Mouse (Mus musculus) cerebellum, adult 2 months (tissue): Measurements from ENCODE around the gene Oas1f. TPM values are rescaled to one million over a fixed set of nuclear protein-coding genes. Genes with fewer than 3 reads are reported as not detected.
"Not testable (repeated sequence)": the region's sequence is repeated elsewhere in the genome, so short reads cannot be mapped to it uniquely, and the experiment has no call there.

Source experiments
- DNase-seq, 2 experiments: peaks; one replicate each; pipeline ENCODE4 v3.0.0; 2021
- H3K27ac ChIP-seq: fragments of 200-500 bp; 2 replicates; pipeline ENCODE4 v1.5.1; 2012; ENCODE audit warnings: low read length, control low read depth, inconsistent platforms; ENCODE audit not compliant: insufficient read depth
- H3K27me3 ChIP-seq: fragments of 200-500 bp; 2 replicates; pipeline ENCODE4 v1.6.1; 2012; ENCODE audit warnings: inconsistent platforms, mild to moderate bottlenecking, low read length, moderate library complexity; ENCODE audit not compliant: control insufficient read depth, insufficient read depth
- H3K4me1 ChIP-seq: fragments of 200-500 bp; 2 replicates; pipeline ENCODE4 v1.6.1; 2011; ENCODE audit warnings: low read length; ENCODE audit not compliant: control insufficient read depth, insufficient read depth
- H3K4me3 ChIP-seq: fragments of 200-500 bp; replicated peaks from 2 replicates; pipeline ENCODE3; 2011; ENCODE audit warnings: mild to moderate bottlenecking, low read depth, low read length, control low read depth; ENCODE audit not compliant: insufficient read depth
- CTCF ChIP-seq: fragments of 200-500 bp; IDR thresholded peaks from 2 replicates; pipeline ENCODE4 v1.5.1; 2011; ENCODE audit warnings: low read depth, mild to moderate bottlenecking, control low read depth, low read length, moderate library complexity, borderline replicate concordance; ENCODE audit not compliant: insufficient read depth
- POLR2A ChIP-seq: fragments of 200-500 bp; IDR thresholded peaks from 2 replicates; pipeline ENCODE4 v1.6.1; 2011; ENCODE audit warnings: low read length, control low read depth, borderline replicate concordance; ENCODE audit not compliant: insufficient read depth
- WGBS: fragments of 180-500 bp; shearing (Covaris S2); methylation state at CpG from one replicate; pipeline ENCODE4 v1.1.7; 2018; 5-methylcytosine and 5-hydroxymethylcytosine counted together
- polyA plus RNA-seq: library from polyadenylated mRNA; depleted of rRNA; stranded (reverse); fragments of >200 nt; gene quantifications from 2 replicates; pipeline ENCODE4 v1.2.3, GENCODE M21; 2012

Gene Oas1f
- polyA plus RNA-seq, 1 experiment = not detected

DNA sequence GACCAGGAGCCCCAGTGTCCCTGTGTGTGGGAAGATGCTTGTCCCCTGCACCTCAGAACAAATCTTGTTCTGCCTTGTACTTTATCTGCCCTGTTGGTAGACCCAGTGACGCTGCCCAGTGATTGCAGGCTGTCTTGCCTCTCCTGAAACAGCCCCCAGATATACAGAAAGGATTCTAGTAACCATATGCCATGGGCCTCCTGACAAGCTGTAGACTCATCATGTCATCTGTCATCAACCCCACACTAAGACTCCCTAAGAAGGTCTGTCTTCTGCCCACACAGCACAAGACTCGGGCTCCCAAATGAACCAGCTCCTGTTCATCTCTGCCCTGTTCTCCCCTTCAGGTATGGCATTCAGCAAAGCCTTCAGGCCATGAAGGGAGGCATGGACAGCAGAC, 12.1 kb downstream of the Oas1f start:
- Histone ChIP-seq H3K4me3 (no peak overlapping the region), H3K27me3 (no peaks in the 10 kb centered on the region), H3K4me1 (peaks cover 3% of the 10 kb centered on the region; the same call in 1 of the 2 replicates), H3K27ac (no peak overlapping the region)
- 73% methylated on average over 2 of the region's 2 CpGs for WGBS
- no peak for TF ChIP-seq CTCF
- TF ChIP-seq POLR2A = no peak
- DNase-seq = peak in 1 of 2 experiments; percentile 15

DNA sequence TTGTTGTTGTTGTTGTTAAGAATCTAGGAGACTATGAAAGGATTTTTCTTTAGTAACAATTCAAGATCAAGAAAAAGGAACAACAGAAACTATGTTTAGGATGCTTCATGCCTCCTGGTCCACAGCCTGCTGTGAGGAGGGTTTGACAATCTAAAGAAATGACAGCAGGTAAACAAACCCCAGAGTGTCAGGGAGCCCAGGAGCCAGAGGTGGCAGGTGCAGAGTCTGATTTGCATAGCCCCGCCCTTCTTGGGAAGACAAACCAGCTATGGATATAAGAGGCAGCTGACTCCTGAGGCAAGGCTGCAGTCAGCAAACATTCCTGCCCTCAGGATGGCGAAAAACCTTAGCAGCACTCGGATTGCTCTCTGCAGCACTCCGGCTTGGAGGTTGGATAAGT, 14.0 kb downstream of the Oas1f start, which contains the start of gene Oas1h:
TSS of gene Oas1h (plus strand) at position 301 of the 400 bp plus-strand sequence.
- DNase-seq = no peak

DNA sequence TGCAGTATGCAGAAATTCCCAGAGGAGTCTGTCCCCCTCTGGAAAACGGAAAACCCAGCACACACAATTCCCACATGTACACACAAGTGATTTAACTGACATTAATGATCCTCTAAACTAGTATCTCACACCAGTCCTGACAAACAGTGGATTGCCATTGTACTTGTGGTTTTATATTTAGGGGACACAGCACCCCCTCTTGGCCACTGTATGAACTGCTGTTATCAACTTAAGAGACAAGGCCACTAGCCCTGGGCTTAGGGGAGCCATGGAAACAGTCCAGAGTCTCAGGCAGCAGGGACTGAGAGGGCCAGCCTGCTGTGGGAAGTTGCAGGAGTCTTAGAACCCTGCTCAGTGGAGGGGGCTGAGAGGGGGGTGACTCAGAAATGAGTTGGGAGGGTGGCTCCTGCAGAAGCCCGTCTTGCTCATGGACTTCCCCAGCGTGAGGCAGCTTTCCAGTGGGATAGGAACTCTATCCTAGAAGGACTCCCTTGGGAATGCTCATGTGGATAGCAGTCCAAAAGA, 18.2 kb downstream of the Oas1f start:
- WGBS = 56% methylated on average over 3 of the region's 3 CpGs

More for the DNA sequence above, 14.0 kb downstream of the Oas1f start, which contains the start of gene Oas1h:
- WGBS = 70% methylated on average over 4 of the region's 4 CpGs
- no peak within 1 kb of the TSS for H3K4me3 ChIP-seq
- no peaks in the 10 kb centered on the region for H3K27me3 ChIP-seq
- H3K27ac ChIP-seq = no peak within 1 kb of the TSS
- peaks cover 2% of the 10 kb centered on the region; the same call in 1 of the 2 replicates for H3K4me1 ChIP-seq
- TF ChIP-seq POLR2A (no peak), CTCF (no peak)

DNA sequence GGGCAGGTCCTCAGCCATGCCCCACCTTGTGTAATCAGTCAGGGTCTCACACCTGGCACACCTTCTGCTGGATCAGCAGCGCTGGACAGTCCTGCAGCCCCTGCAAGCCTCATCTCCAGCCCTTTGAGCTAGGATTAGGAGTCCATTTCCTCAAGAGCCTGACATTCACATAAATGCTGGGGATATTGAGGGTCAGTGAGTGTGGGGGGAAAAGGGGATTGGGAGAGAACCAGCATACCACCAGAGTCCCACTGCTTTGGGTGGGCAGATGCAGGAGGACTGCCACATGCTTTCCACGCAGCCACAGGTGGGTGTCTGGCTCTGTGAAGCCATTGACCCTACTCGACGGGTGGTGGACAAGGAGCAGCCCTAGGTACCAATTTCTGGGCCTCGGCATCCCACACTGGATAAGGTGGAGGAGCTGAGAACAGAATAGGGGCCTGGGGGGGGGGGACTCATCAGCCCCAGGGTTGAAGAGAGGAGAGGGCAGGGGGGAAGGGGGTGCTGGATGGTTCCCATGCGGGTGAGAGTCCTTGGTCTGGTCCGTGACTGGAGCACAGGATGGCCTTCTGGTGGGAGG, 22.4 kb downstream of the Oas1f start:
- TF ChIP-seq CTCF (no peak), POLR2A (no peak)
- Histone ChIP-seq H3K4me3 (no peak overlapping the region), H3K4me1 (peaks cover 9% of the 10 kb centered on the region), H3K27me3 (no peaks in the 10 kb centered on the region), H3K27ac (no peak overlapping the region)
- DNase-seq = no peak
- 86% methylated on average over 7 of the region's 7 CpGs for WGBS

More for the DNA sequence above, 18.2 kb downstream of the Oas1f start:
- DNase-seq = no peak
- Histone ChIP-seq H3K27ac (no peak overlapping the region), H3K4me3 (no peak overlapping the region), H3K4me1 (no peaks in the 10 kb centered on the region), H3K27me3 (no peaks in the 10 kb centered on the region)
- TF ChIP-seq POLR2A = no peak

DNA sequence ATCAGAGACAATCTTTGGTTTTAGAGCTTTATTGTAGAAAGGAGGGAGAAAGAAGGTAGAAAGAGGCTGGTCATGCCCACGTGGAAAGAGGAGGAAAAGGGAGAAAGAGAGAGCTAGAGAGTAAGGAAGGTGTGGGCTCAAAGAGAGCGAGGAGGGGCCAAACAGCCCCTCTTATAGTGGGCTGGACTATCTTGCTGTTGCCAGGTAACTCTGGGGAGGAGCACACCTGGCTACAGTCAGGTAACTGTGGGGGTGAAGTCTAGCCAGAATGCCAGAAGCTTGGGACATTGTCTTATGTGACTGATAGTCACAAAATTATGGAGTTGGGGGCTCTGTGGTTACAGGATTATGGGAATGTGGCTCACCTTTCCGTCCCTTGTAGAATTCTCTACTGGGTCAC, 22.9 kb downstream of the Oas1f start:
- no peak for TF ChIP-seq CTCF
- no peak for TF ChIP-seq POLR2A
- Histone ChIP-seq H3K4me3 (no peak overlapping the region), H3K27ac (no peak overlapping the region), H3K4me1 (peaks cover 14% of the 10 kb centered on the region), H3K27me3 (no peaks in the 10 kb centered on the region)
- 78% methylated on average over 3 of the region's 3 CpGs for WGBS
- DNase-seq = no peak

DNA sequence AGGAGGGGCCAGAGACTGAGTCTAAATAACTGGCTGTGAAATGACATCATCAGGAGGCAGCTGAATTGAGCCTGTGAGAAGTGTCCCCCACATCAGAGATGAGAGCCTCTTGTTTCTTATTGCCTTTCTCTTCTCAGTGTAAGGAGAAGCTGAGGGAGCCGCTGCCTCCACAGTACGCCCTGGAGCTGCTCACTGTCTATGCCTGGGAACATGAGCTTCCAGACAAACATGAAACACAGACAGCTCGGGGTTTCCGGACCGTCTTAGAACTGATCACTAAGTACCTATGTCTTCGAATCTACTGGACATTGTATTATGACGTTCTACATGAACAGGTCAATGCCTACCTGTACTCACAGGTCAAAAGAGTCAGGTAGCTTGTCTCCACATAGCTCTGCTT, 23.6 kb downstream of the Oas1f start:
- no peak for DNase-seq
- no peak overlapping the region for H3K4me3 ChIP-seq
- 93% methylated on average over 7 of the region's 7 CpGs for whole genome bisulfite sequencing
- TF ChIP-seq CTCF (no peak), POLR2A (no peak)
- no peak overlapping the region for H3K27ac ChIP-seq
- H3K4me1 ChIP-seq = peaks cover 17% of the 10 kb centered on the region
- H3K27me3 ChIP-seq = no peaks in the 10 kb centered on the region

DNA sequence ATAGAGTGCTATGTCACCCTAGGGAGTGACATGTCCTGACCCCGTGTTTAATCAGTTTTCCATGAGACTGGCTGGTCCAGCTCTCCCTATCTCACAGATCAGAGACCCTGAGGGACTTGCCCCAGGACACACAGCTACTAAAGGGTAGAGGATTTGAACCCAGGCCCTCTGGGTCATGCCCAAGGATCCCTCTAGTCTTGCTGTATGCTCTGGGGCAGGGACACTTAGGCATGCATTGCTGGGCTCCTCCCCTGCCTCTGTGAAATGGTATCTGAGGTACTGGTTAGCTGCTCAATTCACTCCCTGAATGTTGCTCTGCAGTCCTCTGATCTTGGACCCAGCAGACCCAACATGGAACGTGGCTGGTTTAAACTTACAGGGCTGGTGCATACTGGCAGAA, 24.3 kb downstream of the Oas1f start:
- DNase-seq = no peak
- H3K4me1 ChIP-seq = peaks cover 19% of the 10 kb centered on the region
- H3K4me3 ChIP-seq = no peak overlapping the region
- no peaks in the 10 kb centered on the region for H3K27me3 ChIP-seq
- 51% methylated on average over 2 of the region's 2 CpGs for WGBS
- TF ChIP-seq CTCF (no peak), POLR2A (no peak)
- no peak overlapping the region for H3K27ac ChIP-seq

DNA sequence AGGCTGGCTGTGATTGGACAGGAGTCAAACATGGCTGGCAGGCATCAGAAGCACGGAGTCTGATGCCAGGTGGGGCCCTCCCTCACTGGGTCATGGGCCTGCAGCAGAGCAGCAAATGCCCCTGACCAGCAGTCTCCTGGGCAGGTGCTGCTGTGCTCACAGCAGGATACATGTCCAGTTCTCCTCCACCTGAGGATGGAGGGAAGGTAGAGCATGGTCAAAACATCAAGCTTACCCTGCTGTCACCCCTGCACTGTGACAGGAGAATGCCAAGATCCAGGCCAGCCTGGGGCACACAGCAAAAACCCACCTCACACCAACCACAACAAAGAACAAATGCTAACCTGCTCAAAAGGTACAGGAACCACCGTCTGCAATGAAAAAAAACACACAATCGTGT, 29.7 kb downstream of the Oas1f start:
- 65% methylated on average over 2 of the region's 3 CpGs for WGBS
- peaks cover 22% of the 10 kb centered on the region for H3K4me1 ChIP-seq
- H3K27me3 ChIP-seq, H3K4me3 ChIP-seq, H3K27ac ChIP-seq: not testable (repeated sequence)
- DNase-seq = peak; percentile 31 to 34

DNA sequence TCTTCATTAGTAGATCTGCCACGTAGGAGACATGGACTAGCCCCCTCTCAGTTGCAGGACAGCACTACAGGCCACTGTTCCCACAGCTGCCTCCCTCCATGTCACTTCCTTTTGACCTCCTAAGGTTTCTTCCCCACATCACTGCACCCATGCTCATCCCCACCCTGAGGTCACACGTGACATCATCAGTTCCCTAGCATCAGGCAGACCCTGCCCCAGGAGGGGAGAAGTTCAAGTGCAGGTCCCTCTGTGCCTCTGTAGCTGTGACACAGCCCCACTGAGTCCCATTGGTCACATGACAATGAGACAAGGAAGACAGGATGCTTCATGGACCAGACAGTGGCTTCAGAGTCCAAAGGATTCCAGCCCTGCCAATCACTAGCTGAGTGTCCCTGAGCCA, 30.2 kb downstream of the Oas1f start:
- H3K27me3 ChIP-seq, DNase-seq: not testable (repeated sequence)
- 98% methylated on average over 2 of the region's 2 CpGs for WGBS

DNA sequence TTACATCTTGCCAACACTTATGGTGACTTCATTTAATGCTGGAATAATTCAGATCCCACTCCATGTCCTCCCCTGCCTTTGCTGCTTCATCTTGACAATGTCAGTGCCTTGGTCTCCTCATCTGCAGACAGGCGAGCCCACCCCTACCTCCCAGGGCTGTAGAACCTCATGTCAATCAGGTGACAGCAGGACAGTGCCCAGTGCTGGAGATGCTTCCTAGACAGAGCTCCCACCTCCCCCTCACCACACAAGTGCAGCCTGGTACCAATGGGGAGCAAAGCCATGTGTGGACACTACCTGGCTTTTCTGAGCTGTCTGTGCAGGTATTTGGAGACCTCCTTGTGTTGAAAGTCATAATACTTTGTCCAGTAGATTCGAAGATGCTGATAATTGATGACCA, 31.6 kb downstream of the Oas1f start:
- H3K4me3 ChIP-seq, H3K27me3 ChIP-seq, H3K27ac ChIP-seq, DNase-seq: not testable (repeated sequence)
- peaks cover 18% of the 10 kb centered on the region for H3K4me1 ChIP-seq
- WGBS = 86% methylated on average over 2 of the region's 2 CpGs

More for the DNA sequence above, 30.2 kb downstream of the Oas1f start:
- peaks cover 19% of the 10 kb centered on the region for H3K4me1 ChIP-seq
- H3K4me3 ChIP-seq, H3K27ac ChIP-seq: not testable (repeated sequence)

DNA sequence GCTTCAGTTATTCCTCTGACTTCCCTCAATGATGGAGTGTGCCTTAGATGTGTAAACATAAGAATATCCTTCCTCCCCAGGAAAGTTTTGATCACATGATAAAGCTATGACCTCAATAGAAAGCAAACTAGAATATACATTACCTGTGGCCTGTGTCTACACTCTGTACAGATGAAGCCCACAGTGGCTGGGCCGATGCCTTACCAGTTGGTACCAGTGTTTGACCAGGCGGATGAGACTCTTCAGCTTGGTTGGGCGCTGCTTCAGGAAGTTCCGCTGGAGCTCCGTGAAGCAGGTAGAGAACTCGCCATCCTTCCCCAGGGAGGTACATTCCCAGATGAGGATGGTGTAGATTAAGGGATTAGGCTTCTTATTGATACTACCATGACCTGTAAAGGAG, 34.5 kb downstream of the Oas1f start:
- not testable (repeated sequence) for H3K4me3 ChIP-seq, H3K4me1 ChIP-seq, H3K27ac ChIP-seq, DNase-seq, H3K27me3 ChIP-seq
- WGBS = 91% methylated on average over 6 of the region's 6 CpGs

DNA sequence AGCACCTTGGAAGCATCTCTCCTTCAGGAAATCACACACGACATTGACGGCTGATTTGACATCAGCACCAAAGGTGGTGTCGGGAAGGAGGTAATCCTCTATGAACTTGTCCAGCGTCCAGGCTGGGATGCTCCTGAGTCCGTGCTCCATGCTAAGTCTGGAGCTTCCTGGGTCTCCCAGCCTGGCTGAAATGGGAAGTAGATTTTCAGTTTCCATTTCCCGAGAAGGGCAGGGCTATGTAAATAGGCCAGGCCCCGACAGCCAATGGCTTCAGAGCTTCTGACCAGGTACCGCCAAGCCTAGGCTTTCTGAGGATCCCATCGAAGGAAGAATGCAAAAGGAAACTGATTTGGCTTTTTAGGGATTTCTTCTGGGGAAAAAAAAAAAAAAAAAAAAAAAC, 40.2 kb downstream of the Oas1f start, which contains the start of gene Oas1g:
TSS of gene Oas1g (minus strand) at position 201 of the 400 bp plus-strand sequence.
- WGBS = 58% methylated on average over 5 of the region's 9 CpGs
- H3K27me3 ChIP-seq, H3K4me3 ChIP-seq, H3K27ac ChIP-seq, DNase-seq, H3K4me1 ChIP-seq: not testable (repeated sequence)
